Mouse (Mus musculus): ENCODE data around the gene Dcun1d2. TPM values are rescaled to one million over a fixed set of nuclear protein-coding genes. Genes with fewer than 3 reads are reported as not detected.

Dcun1d2 gene
- polyA plus RNA-seq, 1 experiment from 2014 or later = 35.4 TPM

- Histone ChIP-seq H3K27ac (ENCODE audit: low read depth, low read length) (no peak overlapping the region), H3K27me3 (replicated peaks; ENCODE audit: control insufficient read depth, insufficient read depth, low read length) (no peaks in the 10 kb centered on the region), H3K9me3 (ENCODE audit: control insufficient read depth, low read length) (no peaks in the 10 kb centered on the region), H3K4me3 (ENCODE audit: low read length) (no peak overlapping the region), H3K36me3 (ENCODE audit: control insufficient read depth, insufficient read depth, low read length) (no peaks in the 10 kb centered on the region), H3K4me2 (ENCODE audit: low read length) (no peak overlapping the region), H3K9ac (ENCODE audit: low read depth, low read length) (no peak overlapping the region), H3K4me1 (ENCODE audit: control insufficient read depth, insufficient read depth, low read depth, low read length) (no peaks in the 10 kb centered on the region)
- no peak for ATAC-seq
- 76% methylated on average over 7 of the region's 7 CpGs for WGBS
Observed at GRCm38 (mm10) chr8:13240691-13241090, 47.2 kb downstream of the Dcun1d2 start.

- no peaks in the 10 kb centered on the region for H3K36me3 ChIP-seq (ENCODE audit: control insufficient read depth, insufficient read depth, low read length)
- H3K27ac ChIP-seq (ENCODE audit: low read depth, low read length) = no peak overlapping the region
- no peaks in the 10 kb centered on the region for H3K9me3 ChIP-seq (ENCODE audit: control insufficient read depth, low read length)
- H3K27me3 ChIP-seq (replicated peaks; ENCODE audit: control insufficient read depth, insufficient read depth, low read length) = no peaks in the 10 kb centered on the region
- WGBS = 92% methylated on average over 9 of the region's 9 CpGs
- no peak overlapping the region for H3K4me3 ChIP-seq (ENCODE audit: low read length)
- no peaks in the 10 kb centered on the region for H3K4me1 ChIP-seq (ENCODE audit: control insufficient read depth, insufficient read depth, low read depth, low read length)
- no peak overlapping the region for H3K9ac ChIP-seq (ENCODE audit: low read depth, low read length)
- H3K4me2 ChIP-seq (ENCODE audit: low read length) = no peak overlapping the region
- ATAC-seq = no peak
Observed at GRCm38 (mm10) chr8:13240055-13240454, 47.9 kb downstream of the Dcun1d2 start.

GRCm38 (mm10) chr8:13234803-13235202 lies 53.1 kb downstream of the Dcun1d2 start:
- ATAC-seq = no peak
- H3K4me3 ChIP-seq (ENCODE audit: low read length) = no peak overlapping the region
- no peaks in the 10 kb centered on the region for H3K9me3 ChIP-seq (ENCODE audit: control insufficient read depth, low read length)
- no peak overlapping the region for H3K27ac ChIP-seq (ENCODE audit: low read depth, low read length)
- no peak overlapping the region for H3K4me2 ChIP-seq (ENCODE audit: low read length)
- no peak overlapping the region for H3K9ac ChIP-seq (ENCODE audit: low read depth, low read length)
- H3K4me1 ChIP-seq (ENCODE audit: control insufficient read depth, insufficient read depth, low read depth, low read length) = no peaks in the 10 kb centered on the region
- H3K36me3 ChIP-seq (ENCODE audit: control insufficient read depth, insufficient read depth, low read length) = no peaks in the 10 kb centered on the region
- H3K27me3 ChIP-seq (replicated peaks; ENCODE audit: control insufficient read depth, insufficient read depth, low read length) = no peaks in the 10 kb centered on the region
- 88% methylated on average over 13 of the region's 13 CpGs for WGBS

- Histone ChIP-seq H3K36me3 (ENCODE audit: control insufficient read depth, insufficient read depth, low read length) (no peaks in the 10 kb centered on the region), H3K9me3 (ENCODE audit: control insufficient read depth, low read length) (no peaks in the 10 kb centered on the region), H3K4me3 (ENCODE audit: low read length) (no peak overlapping the region), H3K27ac (ENCODE audit: low read depth, low read length) (no peak overlapping the region), H3K4me2 (ENCODE audit: low read length) (no peak overlapping the region), H3K9ac (ENCODE audit: low read depth, low read length) (no peak overlapping the region), H3K27me3 (replicated peaks; ENCODE audit: control insufficient read depth, insufficient read depth, low read length) (no peaks in the 10 kb centered on the region), H3K4me1 (ENCODE audit: control insufficient read depth, insufficient read depth, low read depth, low read length) (no peaks in the 10 kb centered on the region)
- ATAC-seq = no peak
- 82% methylated on average over 4 of the region's 4 CpGs for WGBS
Observed at GRCm38 (mm10) chr8:13230471-13230870, 57.5 kb downstream of the Dcun1d2 start.

- H3K27ac ChIP-seq (ENCODE audit: low read depth, low read length) = no peak overlapping the region
- H3K36me3 ChIP-seq (ENCODE audit: control insufficient read depth, insufficient read depth, low read length) = no peaks in the 10 kb centered on the region
- no peak overlapping the region for H3K4me3 ChIP-seq (ENCODE audit: low read length)
- no peaks in the 10 kb centered on the region for H3K9me3 ChIP-seq (ENCODE audit: control insufficient read depth, low read length)
- no peak for ATAC-seq
- no peaks in the 10 kb centered on the region for H3K4me1 ChIP-seq (ENCODE audit: control insufficient read depth, insufficient read depth, low read depth, low read length)
- 89% methylated on average over 12 of the region's 12 CpGs for WGBS
- H3K9ac ChIP-seq (ENCODE audit: low read depth, low read length) = no peak overlapping the region
- H3K4me2 ChIP-seq (ENCODE audit: low read length) = no peak overlapping the region
- no peaks in the 10 kb centered on the region for H3K27me3 ChIP-seq (replicated peaks; ENCODE audit: control insufficient read depth, insufficient read depth, low read length)
Observed at GRCm38 (mm10) chr8:13229802-13230201, 58.1 kb downstream of the Dcun1d2 start.

- no peak overlapping the region for H3K9ac ChIP-seq (ENCODE audit: low read depth, low read length)
- H3K4me3 ChIP-seq (ENCODE audit: low read length) = no peak overlapping the region
- WGBS = 56% methylated on average over 9 of the region's 9 CpGs
- H3K9me3 ChIP-seq (ENCODE audit: control insufficient read depth, low read length) = no peaks in the 10 kb centered on the region
- no peak for ATAC-seq
- H3K4me2 ChIP-seq (ENCODE audit: low read length) = no peak overlapping the region
- H3K36me3 ChIP-seq (ENCODE audit: control insufficient read depth, insufficient read depth, low read length) = no peaks in the 10 kb centered on the region
- no peaks in the 10 kb centered on the region for H3K4me1 ChIP-seq (ENCODE audit: control insufficient read depth, insufficient read depth, low read depth, low read length)
- H3K27me3 ChIP-seq (replicated peaks; ENCODE audit: control insufficient read depth, insufficient read depth, low read length) = no peaks in the 10 kb centered on the region
- H3K27ac ChIP-seq (ENCODE audit: low read depth, low read length) = no peak overlapping the region
Observed at GRCm38 (mm10) chr8:13228923-13229610, 58.9 kb downstream of the Dcun1d2 start.

- Histone ChIP-seq H3K4me1 (ENCODE audit: control insufficient read depth, insufficient read depth, low read depth, low read length) (no peaks in the 10 kb centered on the region), H3K4me2 (ENCODE audit: low read length) (no peak overlapping the region), H3K9me3 (ENCODE audit: control insufficient read depth, low read length) (no peaks in the 10 kb centered on the region), H3K27ac (ENCODE audit: low read depth, low read length) (no peak overlapping the region), H3K9ac (ENCODE audit: low read depth, low read length) (no peak overlapping the region), H3K36me3 (ENCODE audit: control insufficient read depth, insufficient read depth, low read length) (no peaks in the 10 kb centered on the region), H3K27me3 (replicated peaks; ENCODE audit: control insufficient read depth, insufficient read depth, low read length) (no peaks in the 10 kb centered on the region), H3K4me3 (ENCODE audit: low read length) (no peak overlapping the region)
- WGBS = 74% methylated on average over 3 of the region's 3 CpGs
- ATAC-seq = no peak
Observed at GRCm38 (mm10) chr8:13227184-13227583, 60.7 kb downstream of the Dcun1d2 start.

- H3K9ac ChIP-seq (ENCODE audit: low read depth, low read length) = no peak overlapping the region
- H3K9me3 ChIP-seq (ENCODE audit: control insufficient read depth, low read length) = no peaks in the 10 kb centered on the region
- no peaks in the 10 kb centered on the region for H3K4me1 ChIP-seq (ENCODE audit: control insufficient read depth, insufficient read depth, low read depth, low read length)
- H3K4me3 ChIP-seq (ENCODE audit: low read length) = no peak overlapping the region
- no peaks in the 10 kb centered on the region for H3K36me3 ChIP-seq (ENCODE audit: control insufficient read depth, insufficient read depth, low read length)
- WGBS = 27% methylated on average over 6 of the region's 6 CpGs
- H3K27me3 ChIP-seq (replicated peaks; ENCODE audit: control insufficient read depth, insufficient read depth, low read length) = no peaks in the 10 kb centered on the region
- H3K27ac ChIP-seq (ENCODE audit: low read depth, low read length) = no peak overlapping the region
- H3K4me2 ChIP-seq (ENCODE audit: low read length) = no peak overlapping the region
- ATAC-seq = peak; percentile 17; the same call in 1 of the 2 replicates
Observed at GRCm38 (mm10) chr8:13226288-13226687, 61.6 kb downstream of the Dcun1d2 start.

- Histone ChIP-seq H3K27me3 (replicated peaks; ENCODE audit: control insufficient read depth, insufficient read depth, low read length) (no peaks in the 10 kb centered on the region), H3K9ac (ENCODE audit: low read depth, low read length) (no peak overlapping the region), H3K36me3 (ENCODE audit: control insufficient read depth, insufficient read depth, low read length) (no peaks in the 10 kb centered on the region), H3K4me3 (ENCODE audit: low read length) (no peak overlapping the region), H3K9me3 (ENCODE audit: control insufficient read depth, low read length) (no peaks in the 10 kb centered on the region), H3K4me1 (ENCODE audit: control insufficient read depth, insufficient read depth, low read depth, low read length) (no peaks in the 10 kb centered on the region), H3K4me2 (ENCODE audit: low read length) (no peak overlapping the region), H3K27ac (ENCODE audit: low read depth, low read length) (no peak overlapping the region)
- no peak for ATAC-seq
- 85% methylated on average over 9 of the region's 9 CpGs for WGBS
Observed at GRCm38 (mm10) chr8:13224426-13224825, 63.5 kb downstream of the Dcun1d2 start.

Data from hindbrain, embryonic 16.5 days (tissue).